Mouse (Mus musculus): ENCODE results near the gene Gm10642.

Gene Gm10642

GRCm38 (mm10) chr9:70673656-70674055 lies 17.6 kb downstream of the Gm10642 start:
- DNase-seq (ENCODE audit: low spot score): no peak

- no peak for DNase-seq (ENCODE audit: low spot score)
These were observed 19.1 kb downstream of the Gm10642 start for GRCm38 (mm10) chr9:70675117-70675516.

DNA sequence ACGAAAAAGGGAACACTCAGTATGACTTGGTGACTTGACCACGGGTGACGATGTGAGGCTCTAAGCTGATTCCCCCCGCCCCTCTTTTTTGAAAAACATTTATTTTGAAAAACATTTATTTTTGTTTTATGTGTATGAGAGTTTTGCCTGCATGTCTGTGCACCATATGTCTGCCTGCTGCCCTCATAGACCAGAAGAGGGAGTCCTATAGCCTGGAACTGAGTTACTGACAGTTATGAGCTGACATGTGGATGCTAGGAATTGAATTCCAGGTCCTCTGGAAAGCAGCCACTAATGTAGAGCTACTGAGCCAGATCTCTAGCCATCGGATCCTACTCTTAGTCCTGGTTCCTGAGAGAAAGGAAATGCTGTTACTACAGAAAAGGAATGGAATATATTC lies 19.9 kb downstream of the Gm10642 start:
- no peak for DNase-seq (ENCODE audit: low spot score)

- DNase-seq (ENCODE audit: low spot score): peak; percentile 99
These were observed 22.7 kb downstream of the Gm10642 start, which contains the start of gene Adam10 for GRCm38 (mm10) chr9:70678682-70679131. TSS of gene Adam10 (plus strand) at chr9:70678997.

- peak; percentile 32 for DNase-seq (ENCODE audit: low spot score)
These were observed 23.4 kb downstream of the Gm10642 start for GRCm38 (mm10) chr9:70679132-70680091.

- DNase-seq (ENCODE audit: low spot score): no peak
These were observed 26.2 kb downstream of the Gm10642 start for GRCm38 (mm10) chr9:70682202-70682601.

DNA sequence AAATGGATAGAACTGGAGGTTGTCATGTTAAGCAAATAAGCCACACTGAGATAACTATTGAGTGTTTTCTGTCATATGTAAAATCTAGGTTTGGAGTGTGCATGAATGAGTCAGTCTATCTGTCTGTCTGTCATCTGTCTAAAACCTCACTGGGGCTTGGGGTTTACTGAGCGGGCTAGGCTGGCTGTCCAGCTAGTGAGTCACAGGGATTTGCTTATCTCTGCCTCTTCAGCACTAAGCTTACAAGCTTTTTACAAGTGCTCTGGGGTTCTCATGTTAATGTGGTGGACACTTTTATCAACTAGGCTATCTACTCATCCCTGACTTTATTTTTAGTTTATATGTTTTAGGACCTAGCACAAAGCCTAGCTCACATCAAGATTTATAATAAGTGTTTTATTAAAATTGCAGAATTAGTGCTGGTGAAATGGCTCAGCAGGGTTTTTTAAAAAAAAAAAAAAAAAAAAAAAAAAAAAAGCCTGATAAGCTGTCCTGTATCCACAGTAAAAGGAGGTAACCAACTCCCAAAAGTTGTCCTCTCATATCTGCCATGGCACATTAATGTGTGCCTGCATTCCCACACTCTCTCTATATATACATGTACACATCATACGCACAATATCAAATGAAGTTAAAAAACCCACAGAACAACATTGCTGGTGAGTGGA lies 32.4 kb downstream of the Gm10642 start:
- DNase-seq (ENCODE audit: low spot score): no peak

- DNase-seq (ENCODE audit: low spot score): no peak
These were observed 33.9 kb downstream of the Gm10642 start for GRCm38 (mm10) chr9:70689926-70690325.

DNA sequence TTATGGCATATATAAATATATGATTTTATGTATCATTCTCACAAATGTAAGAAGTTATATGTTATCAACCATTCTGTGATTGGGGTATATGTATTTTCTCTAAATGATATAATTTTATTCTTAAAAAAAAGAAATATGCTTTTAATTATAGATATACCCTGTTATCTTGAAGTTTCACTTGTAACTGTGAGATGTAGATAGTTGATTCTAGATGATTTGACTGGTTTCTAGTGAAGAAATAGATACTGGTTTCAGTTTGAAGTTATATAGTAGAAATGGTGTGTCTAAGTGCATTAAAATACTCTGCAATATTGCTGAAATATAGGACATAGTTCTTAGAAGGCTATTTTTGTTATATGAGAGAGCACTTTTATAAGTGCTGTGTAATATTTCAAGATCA lies 34.5 kb downstream of the Gm10642 start:
- no peak for DNase-seq (ENCODE audit: low spot score)

GRCm38 (mm10) chr9:70691772-70692693 lies 36.0 kb downstream of the Gm10642 start:
- no peak for DNase-seq (ENCODE audit: low spot score)

GRCm38 (mm10) chr9:70695723-70696122 lies 39.7 kb downstream of the Gm10642 start:
- no peak for DNase-seq (ENCODE audit: low spot score)

DNA sequence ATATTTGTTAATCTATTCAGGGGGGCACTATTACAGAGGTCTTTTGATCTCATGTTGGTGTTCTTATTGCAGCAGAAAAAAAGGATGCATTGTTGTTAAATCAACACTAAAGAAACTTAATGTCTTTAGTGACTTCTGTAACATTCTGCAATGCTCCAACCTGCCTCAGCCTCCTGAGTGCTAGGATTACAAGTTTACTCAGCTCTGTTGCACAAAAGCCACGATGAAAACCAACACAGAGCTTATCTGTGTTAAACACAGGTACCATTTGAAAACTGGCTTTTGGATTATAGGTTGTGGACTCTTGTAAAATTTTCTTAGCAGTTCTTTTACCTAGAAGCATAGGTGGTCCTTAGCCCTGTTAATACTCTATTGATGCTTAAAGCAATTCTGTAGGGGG lies 42.0 kb downstream of the Gm10642 start:
- DNase-seq (ENCODE audit: low spot score): no peak

- DNase-seq (ENCODE audit: low spot score): no peak
These were observed 47.6 kb downstream of the Gm10642 start for GRCm38 (mm10) chr9:70703597-70704203.

- no peak for DNase-seq (ENCODE audit: low spot score)
These were observed 50.4 kb downstream of the Gm10642 start for GRCm38 (mm10) chr9:70706444-70706843.

Data from urinary bladder, postnatal 14 days (tissue).